Mouse (Mus musculus): ENCODE data around the gene Kdm4b. TPM values are rescaled to one million over a fixed set of nuclear protein-coding genes. Genes with fewer than 3 reads are reported as not detected.

The Kdm4b gene
- polyA plus RNA-seq, 1 experiment from 2014 or later: 59.9 TPM

GRCm38 (mm10) chr17:56330345-56330744 is 4.5 kb downstream of the Kdm4b start:
- no peak overlapping the region for H3K27ac ChIP-seq (ENCODE audit: low read depth, low read length)
- H3K9me3 ChIP-seq (ENCODE audit: control insufficient read depth, low read length): no peaks in the 10 kb centered on the region
- 83% methylated on average over 3 of the region's 3 CpGs for WGBS
- no peaks in the 10 kb centered on the region for H3K27me3 ChIP-seq (ENCODE audit: control insufficient read depth, insufficient read depth, low read length)
- H3K36me3 ChIP-seq (ENCODE audit: control insufficient read depth, insufficient read depth, low read length): no peaks in the 10 kb centered on the region
- no peak overlapping the region for H3K4me3 ChIP-seq (ENCODE audit: low read depth, low read length)
- ATAC-seq (ENCODE audit: insufficient read depth, low FRiP score, low TSS enrichment) (no peak), DNase-seq (ENCODE audit: low spot score) (no peak)
- no peak overlapping the region for H3K4me2 ChIP-seq (ENCODE audit: low read depth)
- no peak overlapping the region for H3K9ac ChIP-seq (ENCODE audit: low read length)
- H3K4me1 ChIP-seq (ENCODE audit: control insufficient read depth, insufficient read depth, low read length): peaks cover 15% of the 10 kb centered on the region

DNA sequence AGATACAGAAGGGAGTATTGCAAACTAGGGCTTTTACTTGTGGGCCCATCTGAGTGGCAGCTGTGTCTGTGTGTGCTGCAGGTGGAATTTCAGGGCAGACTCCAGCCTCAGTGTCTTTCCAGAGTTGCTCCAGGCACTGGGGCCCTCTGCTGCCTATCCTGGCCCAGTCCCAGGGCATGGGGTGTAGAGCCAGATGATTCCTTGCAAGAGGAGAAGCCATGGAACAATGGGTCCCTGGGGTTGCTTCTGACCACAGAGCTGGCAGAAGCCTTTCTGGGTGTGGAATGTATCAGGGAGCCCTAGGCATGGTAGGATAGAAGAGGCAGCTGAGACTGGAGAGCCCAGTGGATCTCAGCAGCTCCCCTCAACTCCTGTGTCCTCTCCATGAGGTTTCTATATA is 5.4 kb downstream of the Kdm4b start:
- DNase-seq (ENCODE audit: low spot score) (no peak), ATAC-seq (ENCODE audit: insufficient read depth, low FRiP score, low TSS enrichment) (no peak)
- Histone ChIP-seq H3K9me3 (ENCODE audit: control insufficient read depth, low read length) (no peaks in the 10 kb centered on the region), H3K27me3 (ENCODE audit: control insufficient read depth, insufficient read depth, low read length) (no peaks in the 10 kb centered on the region), H3K4me3 (ENCODE audit: low read depth, low read length) (no peak overlapping the region), H3K4me1 (ENCODE audit: control insufficient read depth, insufficient read depth, low read length) (peaks cover 15% of the 10 kb centered on the region), H3K36me3 (ENCODE audit: control insufficient read depth, insufficient read depth, low read length) (no peaks in the 10 kb centered on the region), H3K27ac (ENCODE audit: low read depth, low read length) (no peak overlapping the region), H3K9ac (ENCODE audit: low read length) (no peak overlapping the region; the same call in 1 of the 2 replicates), H3K4me2 (ENCODE audit: low read depth) (no peak overlapping the region)

GRCm38 (mm10) chr17:56332987-56333386 is 7.1 kb downstream of the Kdm4b start:
- Histone ChIP-seq H3K9me3 (ENCODE audit: control insufficient read depth, low read length) (no peaks in the 10 kb centered on the region), H3K27ac (ENCODE audit: low read depth, low read length) (no peak overlapping the region), H3K4me3 (ENCODE audit: low read depth, low read length) (no peak overlapping the region), H3K9ac (ENCODE audit: low read length) (no peak overlapping the region), H3K4me2 (ENCODE audit: low read depth) (no peak overlapping the region), H3K36me3 (ENCODE audit: control insufficient read depth, insufficient read depth, low read length) (no peaks in the 10 kb centered on the region), H3K4me1 (ENCODE audit: control insufficient read depth, insufficient read depth, low read length) (peaks cover 7% of the 10 kb centered on the region), H3K27me3 (ENCODE audit: control insufficient read depth, insufficient read depth, low read length) (no peaks in the 10 kb centered on the region)
- ATAC-seq (ENCODE audit: insufficient read depth, low FRiP score, low TSS enrichment) (no peak), DNase-seq (ENCODE audit: low spot score) (peak; percentile 29)
- WGBS: 40% methylated on average over 8 of the region's 8 CpGs

- 66% methylated on average over 4 of the region's 4 CpGs for WGBS
- no peaks in the 10 kb centered on the region for H3K36me3 ChIP-seq (ENCODE audit: control insufficient read depth, insufficient read depth, low read length)
- H3K9ac ChIP-seq (ENCODE audit: low read length): no peak overlapping the region
- H3K27ac ChIP-seq (ENCODE audit: low read depth, low read length): no peak overlapping the region
- ATAC-seq (ENCODE audit: insufficient read depth, low FRiP score, low TSS enrichment) (peak; percentile 17; the same call in 1 of the 2 replicates), DNase-seq (ENCODE audit: low spot score) (peak; percentile 59)
- H3K9me3 ChIP-seq (ENCODE audit: control insufficient read depth, low read length): no peaks in the 10 kb centered on the region
- no peaks in the 10 kb centered on the region for H3K4me1 ChIP-seq (ENCODE audit: control insufficient read depth, insufficient read depth, low read length)
- no peaks in the 10 kb centered on the region for H3K27me3 ChIP-seq (ENCODE audit: control insufficient read depth, insufficient read depth, low read length)
- no peak overlapping the region for H3K4me3 ChIP-seq (ENCODE audit: low read depth, low read length)
- H3K4me2 ChIP-seq (ENCODE audit: low read depth): no peak overlapping the region
These were observed 11.3 kb downstream of the Kdm4b start for GRCm38 (mm10) chr17:56337190-56337589.

DNA sequence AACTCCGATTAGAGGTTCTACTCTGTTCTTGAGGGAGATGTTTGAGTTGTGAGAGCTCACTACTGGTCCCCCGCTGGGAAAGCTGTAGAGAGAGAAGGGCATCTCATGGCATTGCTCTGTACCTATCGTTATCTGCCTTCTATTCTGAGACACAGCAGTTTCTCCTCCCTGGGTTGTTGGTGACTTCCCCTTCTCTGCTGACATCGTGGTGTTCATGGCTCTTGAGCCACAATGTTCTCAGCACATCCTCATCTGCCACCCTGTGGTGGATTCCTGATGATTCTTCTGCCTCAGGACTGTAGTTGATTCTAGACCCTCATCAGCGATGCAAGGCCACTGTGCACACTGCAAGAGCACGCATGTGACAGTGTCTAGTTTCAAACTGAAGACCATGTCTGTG is 11.9 kb downstream of the Kdm4b start:
- Histone ChIP-seq H3K4me1 (ENCODE audit: control insufficient read depth, insufficient read depth, low read length) (no peaks in the 10 kb centered on the region), H3K9ac (ENCODE audit: low read length) (no peak overlapping the region), H3K36me3 (ENCODE audit: control insufficient read depth, insufficient read depth, low read length) (no peaks in the 10 kb centered on the region), H3K9me3 (ENCODE audit: control insufficient read depth, low read length) (no peaks in the 10 kb centered on the region), H3K4me3 (ENCODE audit: low read depth, low read length) (no peak overlapping the region), H3K4me2 (ENCODE audit: low read depth) (no peak overlapping the region), H3K27me3 (ENCODE audit: control insufficient read depth, insufficient read depth, low read length) (no peaks in the 10 kb centered on the region), H3K27ac (ENCODE audit: low read depth, low read length) (no peak overlapping the region)
- no peak for DNase-seq (ENCODE audit: low spot score)
- WGBS: 94% methylated on average over 6 of the region's 6 CpGs
- ATAC-seq (ENCODE audit: insufficient read depth, low FRiP score, low TSS enrichment): no peak

GRCm38 (mm10) chr17:56338909-56339308 is 13.0 kb downstream of the Kdm4b start:
- peak; percentile 35 for DNase-seq (ENCODE audit: low spot score)
- no peak for ATAC-seq (ENCODE audit: insufficient read depth, low FRiP score, low TSS enrichment)
- H3K27me3 ChIP-seq (ENCODE audit: control insufficient read depth, insufficient read depth, low read length): no peaks in the 10 kb centered on the region

GRCm38 (mm10) chr17:56340717-56341116 is 14.9 kb downstream of the Kdm4b start:
- Histone ChIP-seq H3K9me3 (ENCODE audit: control insufficient read depth, low read length) (no peaks in the 10 kb centered on the region), H3K4me1 (ENCODE audit: control insufficient read depth, insufficient read depth, low read length) (no peaks in the 10 kb centered on the region), H3K9ac (ENCODE audit: low read length) (no peak overlapping the region), H3K36me3 (ENCODE audit: control insufficient read depth, insufficient read depth, low read length) (no peaks in the 10 kb centered on the region), H3K4me2 (ENCODE audit: low read depth) (no peak overlapping the region), H3K27ac (ENCODE audit: low read depth, low read length) (no peak overlapping the region), H3K4me3 (ENCODE audit: low read depth, low read length) (no peak overlapping the region), H3K27me3 (ENCODE audit: control insufficient read depth, insufficient read depth, low read length) (no peaks in the 10 kb centered on the region)
- DNase-seq (ENCODE audit: low spot score): no peak
- no peak for ATAC-seq (ENCODE audit: insufficient read depth, low FRiP score, low TSS enrichment)

More at GRCm38 (mm10) chr17:56338909-56339308, 13.0 kb downstream of the Kdm4b start:
- Histone ChIP-seq H3K4me2 (ENCODE audit: low read depth) (no peak overlapping the region), H3K9ac (ENCODE audit: low read length) (no peak overlapping the region), H3K36me3 (ENCODE audit: control insufficient read depth, insufficient read depth, low read length) (no peaks in the 10 kb centered on the region), H3K27ac (ENCODE audit: low read depth, low read length) (no peak overlapping the region), H3K4me1 (ENCODE audit: control insufficient read depth, insufficient read depth, low read length) (no peaks in the 10 kb centered on the region), H3K9me3 (ENCODE audit: control insufficient read depth, low read length) (no peaks in the 10 kb centered on the region), H3K4me3 (ENCODE audit: low read depth, low read length) (no peak overlapping the region)
- WGBS: 53% methylated on average over 4 of the region's 4 CpGs

DNA sequence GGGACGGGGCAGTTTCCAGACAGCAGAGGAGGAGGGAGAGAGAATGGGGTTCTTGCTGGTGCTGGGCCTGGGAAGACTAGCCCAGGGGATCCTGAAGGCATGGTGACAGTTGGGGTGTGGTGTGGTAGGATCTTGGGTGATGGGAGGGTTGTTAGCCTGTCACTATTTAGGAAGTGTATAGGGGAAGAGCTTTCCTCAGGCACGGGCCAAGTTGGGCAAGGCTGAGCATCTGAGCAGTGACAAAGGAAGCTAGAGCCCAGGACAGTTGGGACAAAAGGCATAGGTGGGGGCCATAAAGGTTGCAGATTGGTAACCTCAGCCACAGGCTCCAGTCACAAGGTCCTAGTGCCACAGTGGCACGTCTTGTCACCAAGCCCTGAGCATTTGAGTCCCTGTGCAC is 17.6 kb downstream of the Kdm4b start:
- Histone ChIP-seq H3K36me3 (ENCODE audit: control insufficient read depth, insufficient read depth, low read length) (no peaks in the 10 kb centered on the region), H3K27ac (ENCODE audit: low read depth, low read length) (no peak overlapping the region), H3K9me3 (ENCODE audit: control insufficient read depth, low read length) (no peaks in the 10 kb centered on the region), H3K4me2 (ENCODE audit: low read depth) (no peak overlapping the region), H3K27me3 (ENCODE audit: control insufficient read depth, insufficient read depth, low read length) (no peaks in the 10 kb centered on the region), H3K4me1 (ENCODE audit: control insufficient read depth, insufficient read depth, low read length) (no peaks in the 10 kb centered on the region), H3K9ac (ENCODE audit: low read length) (no peak overlapping the region), H3K4me3 (ENCODE audit: low read depth, low read length) (no peak overlapping the region)
- WGBS: 79% methylated on average over 3 of the region's 3 CpGs
- DNase-seq (ENCODE audit: low spot score): no peak
- no peak for ATAC-seq (ENCODE audit: insufficient read depth, low FRiP score, low TSS enrichment)

DNA sequence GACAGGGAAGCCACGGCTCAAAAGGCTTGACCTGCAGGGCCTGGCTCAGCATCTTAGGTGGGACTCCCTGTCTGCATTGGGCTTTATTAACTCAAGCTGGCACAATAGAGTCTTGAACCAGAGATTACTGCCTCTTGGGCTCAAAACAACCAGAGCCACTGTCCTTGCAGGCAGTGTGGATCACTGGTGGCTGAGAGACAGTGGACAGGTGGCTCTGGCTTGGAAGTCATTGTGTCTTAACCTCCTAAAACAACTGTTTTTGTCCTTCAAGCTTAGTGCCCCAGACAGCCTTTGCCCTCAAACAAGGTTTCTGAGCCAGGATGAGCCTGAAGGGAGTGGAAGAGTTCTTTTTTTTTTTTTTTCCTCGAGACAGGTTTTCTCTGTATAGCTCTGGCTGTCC is 19.5 kb downstream of the Kdm4b start:
- no peak overlapping the region for H3K27ac ChIP-seq (ENCODE audit: low read depth, low read length)
- no peaks in the 10 kb centered on the region for H3K27me3 ChIP-seq (ENCODE audit: control insufficient read depth, insufficient read depth, low read length)
- DNase-seq (ENCODE audit: low spot score) (no peak), ATAC-seq (ENCODE audit: insufficient read depth, low FRiP score, low TSS enrichment) (no peak)
- 82% methylated on average over 2 of the region's 2 CpGs for WGBS
- no peaks in the 10 kb centered on the region for H3K4me1 ChIP-seq (ENCODE audit: control insufficient read depth, insufficient read depth, low read length)
- no peak overlapping the region for H3K4me2 ChIP-seq (ENCODE audit: low read depth)
- H3K9ac ChIP-seq (ENCODE audit: low read length): no peak overlapping the region
- H3K9me3 ChIP-seq (ENCODE audit: control insufficient read depth, low read length): no peaks in the 10 kb centered on the region
- no peak overlapping the region for H3K4me3 ChIP-seq (ENCODE audit: low read depth, low read length)
- no peaks in the 10 kb centered on the region for H3K36me3 ChIP-seq (ENCODE audit: control insufficient read depth, insufficient read depth, low read length)

All from neural tube, embryonic 11.5 days (tissue).